Mouse (Mus musculus): ENCODE measurements around the gene Slpi.
A peak's percentile ranks its signal among the peaks of the same experiment; 100 is the strongest.

DNA sequence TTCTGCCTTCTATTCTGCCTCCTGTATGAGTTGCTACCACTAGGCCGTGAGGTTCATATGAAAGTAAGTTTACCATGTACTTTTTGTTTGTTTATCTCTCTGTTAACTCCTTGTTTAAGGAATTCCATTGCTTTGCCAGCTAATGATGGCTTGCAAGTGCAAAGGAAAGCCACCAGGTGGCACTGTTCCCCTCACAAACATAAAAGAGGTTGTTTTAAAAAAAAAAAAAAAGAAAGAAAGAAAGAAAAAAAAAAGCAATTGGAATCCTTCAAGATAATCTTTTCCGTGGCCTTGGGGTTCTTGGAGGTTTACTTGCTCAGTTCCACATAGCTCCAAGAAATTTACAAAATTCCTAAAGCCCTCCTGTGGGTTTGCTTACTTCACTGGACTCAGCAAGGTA, 28.3 kb upstream of the Slpi start:
- peak; percentile 39; the same call in 1 of the 2 replicates for TF ChIP-seq CTCF (IDR thresholded peaks at IDR 0.05; ENCODE audit: extremely low read depth, insufficient read depth, insufficient read length, insufficient replicate concordance)
- no peak for TF ChIP-seq POLR2A (IDR thresholded peaks at IDR 0.05; ENCODE audit: low read depth, low read length)

All from spleen, adult 2 months (tissue).